21 mouse cellular contexts compared by ENCODE assay signal in genomic region chr11:61614401-61614800, GRCm38 (mm10). TPM values are rescaled to one million over a fixed set of nuclear protein-coding genes. Genes with fewer than 3 reads are reported as not detected.
DNase-seq lines count a peak whose midpoint lies in the region; ATAC-seq and TF ChIP-seq lines count a peak whose summit lies in the region.
"Had no signal": no experiment of that assay in that cellular context is flagged by ENCODE, and none has a peak within 500 bp of the region (broad histone marks: within the 10 kb centered on the region; RNA-seq: fewer than 3 reads in every experiment).

No protein-coding gene starts in this region.

- H3K36me3 ChIP-seq in kidney, adult 2 months (ENCODE audit: control insufficient read depth, insufficient read depth, low read length), result no peaks in the 10 kb centered on the region
- H3K36me3 ChIP-seq in kidney, embryonic 14.5 days (ENCODE audit: control insufficient read depth, insufficient read depth, low read length), result no peaks in the 10 kb centered on the region
- H3K36me3 ChIP-seq: embryonic facial prominence, embryonic 10.5 days; heart, embryonic 10.5 days; hindbrain, embryonic 13.5 days had no signal

- peak overlapping the region; percentile 31 for H3K27ac ChIP-seq in kidney, adult 2 months (ENCODE audit: insufficient read depth, low read depth, low read length)
- no peak overlapping the region for H3K27ac ChIP-seq in kidney, embryonic 14.5 days (ENCODE audit: low read depth, low read length)
- peak overlapping the region; percentile 75 for H3K27ac ChIP-seq in brown adipose tissue, adult 24 weeks (replicated peaks; ENCODE audit: low read depth, low read length)
- H3K27ac ChIP-seq: embryonic facial prominence, embryonic 10.5 days; forebrain, embryonic 13.5 days; heart, embryonic 10.5 days; hindbrain, embryonic 13.5 days; hindbrain, postnatal 0 days had no signal

- peak; percentile 20 to 57 for DNase-seq in heart, adult 18-20 months
- DNase-seq in heart, postnatal 36 days, result no peak
- DNase-seq in kidney, adult 2 months, result peak; percentile 54
- peak; percentile 14 for DNase-seq in kidney, postnatal 14 days
- DNase-seq in kidney, adult 18-20 months, result no peak
- DNase-seq: adrenal gland, postnatal 14 days; cerebellum, adult 18-20 months; cerebellum, adult 9-11 months; cerebellum, postnatal 36 days; forebrain, postnatal 0 days; gastrocnemius, postnatal 36 days had no signal

- ATAC-seq in kidney, embryonic 14.5 days (ENCODE audit: low FRiP score, low TSS enrichment), result no peak
- ATAC-seq: activated CD4-positive, CD25-positive, alpha-beta regulatory T cell, adult 4 months; forebrain, embryonic 13.5 days; forebrain, postnatal 0 days; hindbrain, postnatal 0 days; Patski had no signal

- H3K9me3 ChIP-seq in kidney, embryonic 14.5 days (ENCODE audit: control insufficient read depth, low read length), result no peaks in the 10 kb centered on the region
- H3K9me3 ChIP-seq: embryonic facial prominence, embryonic 10.5 days; heart, embryonic 10.5 days; hindbrain, embryonic 13.5 days had no signal

- no peak overlapping the region for H3K9ac ChIP-seq in kidney, embryonic 14.5 days (ENCODE audit: low read depth, low read length)
- H3K9ac ChIP-seq: forebrain, embryonic 13.5 days; forebrain, postnatal 0 days; hindbrain, embryonic 13.5 days had no signal

- H3K4me1 ChIP-seq in kidney, adult 2 months (ENCODE audit: control insufficient read depth, insufficient read depth, low read length), result peaks cover 7% of the 10 kb centered on the region; the same call in 1 of the 2 replicates
- peaks cover 9% of the 10 kb centered on the region; the same call in 1 of the 2 replicates for H3K4me1 ChIP-seq in kidney, embryonic 14.5 days (ENCODE audit: control insufficient read depth, insufficient read depth, low read length)
- H3K4me1 ChIP-seq in brown adipose tissue, adult 24 weeks (ENCODE audit: control insufficient read depth, insufficient read depth, insufficient read length, low read length), result peaks cover 42% of the 10 kb centered on the region

- no peak for TF ChIP-seq CTCF in kidney, adult 2 months (conservative IDR thresholded peaks at IDR 0.05; ENCODE audit: insufficient read depth, insufficient read length, low read depth, low read length)

- no peaks in the 10 kb centered on the region for H3K27me3 ChIP-seq in kidney, adult 2 months (replicated peaks; ENCODE audit: control insufficient read depth, insufficient read depth, low read length)
- H3K27me3 ChIP-seq in kidney, embryonic 14.5 days (ENCODE audit: control insufficient read depth, insufficient read depth, low read length), result no peaks in the 10 kb centered on the region; the same call in 1 of the 2 replicates
- H3K27me3 ChIP-seq: forebrain, embryonic 13.5 days; Patski had no signal

- no peak for TF ChIP-seq POLR2A in kidney, adult 2 months (IDR thresholded peaks at IDR 0.05; ENCODE audit: low read depth, low read length)

- intact Hi-C loops in heart, postnatal 36 days (cut with DNase I), result loop anchor here (10.0 kb wide), 1 partner anchor 50 kb away; no protein-coding TSS in a partner anchor

- 51% methylated on average over 5 of the region's 5 CpGs for WGBS in kidney, adult 2 months
- WGBS in kidney, embryonic 14.5 days, result 41% methylated on average over 5 of the region's 5 CpGs

- H3K4me2 ChIP-seq in kidney, embryonic 14.5 days (replicated peaks; ENCODE audit: low read depth, low read length), result no peak overlapping the region
- H3K4me2 ChIP-seq: forebrain, embryonic 13.5 days; hindbrain, embryonic 13.5 days had no signal

- H3K4me3 ChIP-seq in kidney, adult 2 months (ENCODE audit: insufficient read depth, low read depth, low read length), result no peak overlapping the region
- no peak overlapping the region for H3K4me3 ChIP-seq in kidney, embryonic 14.5 days (ENCODE audit: low read length)
- H3K4me3 ChIP-seq in brown adipose tissue, adult 24 weeks (ENCODE audit: insufficient read depth, low read depth, low read length), result no peak overlapping the region
- H3K4me3 ChIP-seq: embryonic facial prominence, embryonic 10.5 days; forebrain, embryonic 13.5 days; heart, embryonic 10.5 days; hindbrain, embryonic 13.5 days had no signal

RNA-seq across cellular contexts. Expression of gene Epn2, which starts 34.9 kb away (rescaled TPM):
- 10 to 100 TPM; 24.5 to 28.1 TPM for total RNA-seq in heart, adult 18-20 months (2021)
- 10 to 100 TPM; 24.0 to 26.9 TPM for total RNA-seq in heart, postnatal 36 days (2021)
- 23.1 and 25.7 TPM in 2 replicates for polyA plus RNA-seq in kidney, adult 2 months (2012; rRNA removed)
- 20.0 and 31.3 TPM in 2 replicates for polyA plus RNA-seq in kidney, embryonic 14.5 days (2014; fragmentation: Nextera tagmentation; extraction: Ambion mirVana)
- polyA plus RNA-seq in brown adipose tissue, adult 24 weeks (2012; ENCODE audit: insufficient read depth, insufficient read length, missing spikeins), result 20.2 and 29.1 TPM in 2 replicates
- total RNA-seq: hematopoietic stem cell, adult 5-6 weeks had no signal

RNA-seq across cellular contexts. Expression of gene Grap, which starts 38.7 kb away (rescaled TPM):
- total RNA-seq in heart, adult 18-20 months (2021), result 10 to 100 TPM; 12.1 to 13.5 TPM
- 10 to 100 TPM; 11.5 to 15.0 TPM for total RNA-seq in heart, postnatal 36 days (2021)
- 11.1 and 15.3 TPM in 2 replicates for polyA plus RNA-seq in kidney, adult 2 months (2012; rRNA removed)
- 7.5 and 8.6 TPM in 2 replicates for polyA plus RNA-seq in kidney, embryonic 14.5 days (2014; fragmentation: Nextera tagmentation; extraction: Ambion mirVana)
- 5.8 and 8.6 TPM in 2 replicates for polyA plus RNA-seq in brown adipose tissue, adult 24 weeks (2012; ENCODE audit: insufficient read depth, insufficient read length, missing spikeins)

Comparison
In these comparisons a context has a peak if more than half of its experiments do, and no peak if none do; other contexts are left out.
1. DNase-seq: peak in heart, adult 18-20 months (2 of 2), kidney, adult 2 months (single experiment) and kidney, postnatal 14 days (single experiment); none in heart, postnatal 36 days (0 of 2) and kidney, adult 18-20 months (single experiment).